Mouse (Mus musculus) cortical plate, adult 2 months (tissue): ENCODE results near the gene Zer1.

Experiments
- CTCF ChIP-seq: fragments of 200-500 bp; IDR thresholded peaks from 2 replicates; pipeline ENCODE4 v1.5.1; 2011; ENCODE audit warnings: mild to moderate bottlenecking, control low read depth, low read length; ENCODE audit not compliant: insufficient read depth; ENCODE audit errors: extremely low read depth
- POLR2A ChIP-seq: fragments of 200-500 bp; IDR thresholded peaks from 2 replicates; pipeline ENCODE4 v1.6.1; 2011; ENCODE audit warnings: mild to moderate bottlenecking, low read length, control low read depth; ENCODE audit not compliant: insufficient read depth; ENCODE audit errors: extremely low read depth

- TF ChIP-seq CTCF (no peak), POLR2A (no peak)
Measured at GRCm38 (mm10) chr2:30072875-30073274, 51.5 kb downstream of the Zer1 start.
